Mouse (Mus musculus) spleen, postnatal 14 days (tissue): ENCODE results near the gene Gm20425.

ENCODE experiments used
- DNase-seq, 2 experiments: peaks; one replicate each; pipeline ENCODE4 v3.0.0; 2021 to 2022; ENCODE audit warnings: low spot score in 2 of 2

Gm20425 gene

DNA sequence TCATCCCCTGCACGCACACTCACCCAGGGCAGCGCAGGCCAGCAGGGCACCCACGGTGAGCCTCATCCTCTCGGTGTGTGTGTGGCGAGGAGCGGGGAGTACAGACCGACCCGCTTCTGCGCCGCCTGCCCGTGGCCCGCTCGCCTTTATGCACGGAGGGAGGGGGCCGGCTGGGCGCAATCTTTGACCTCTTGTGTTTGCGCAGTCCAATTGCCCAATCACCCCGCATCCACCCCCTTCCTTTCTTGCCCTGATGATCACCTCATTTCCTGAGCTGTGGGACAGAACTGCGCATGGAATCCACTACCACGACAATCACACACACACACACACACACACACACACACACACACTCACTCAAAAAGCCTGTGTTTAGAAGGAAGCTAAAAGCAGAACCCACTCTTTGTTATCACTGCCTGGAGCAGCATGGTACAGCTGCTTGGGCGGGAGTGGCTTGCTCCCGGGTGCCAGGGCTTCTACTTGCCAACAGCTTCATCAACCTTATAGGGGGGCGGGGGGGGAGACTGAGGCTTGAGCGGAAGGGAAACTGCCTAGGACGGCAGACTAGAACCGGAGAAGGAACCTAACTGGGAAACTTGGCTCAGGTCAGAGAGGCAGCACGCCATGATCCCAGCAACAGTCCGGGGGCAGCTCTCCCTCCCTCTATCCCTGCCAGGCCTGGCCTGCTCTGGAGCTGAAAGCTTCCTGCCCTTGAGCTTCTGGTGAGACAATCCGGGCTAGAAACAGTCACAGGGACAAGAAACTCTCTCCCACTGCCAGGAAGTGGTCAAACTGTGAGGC, at the start of gene Gm20425, which contains the start of gene Trf:
Gene Gm20425, minus strand, starts transcription at position 157 of the 801 bp plus-strand sequence.
Gene Trf, minus strand, starts transcription at position 294 of the 801 bp plus-strand sequence.
- DNase-seq = no peak

DNA sequence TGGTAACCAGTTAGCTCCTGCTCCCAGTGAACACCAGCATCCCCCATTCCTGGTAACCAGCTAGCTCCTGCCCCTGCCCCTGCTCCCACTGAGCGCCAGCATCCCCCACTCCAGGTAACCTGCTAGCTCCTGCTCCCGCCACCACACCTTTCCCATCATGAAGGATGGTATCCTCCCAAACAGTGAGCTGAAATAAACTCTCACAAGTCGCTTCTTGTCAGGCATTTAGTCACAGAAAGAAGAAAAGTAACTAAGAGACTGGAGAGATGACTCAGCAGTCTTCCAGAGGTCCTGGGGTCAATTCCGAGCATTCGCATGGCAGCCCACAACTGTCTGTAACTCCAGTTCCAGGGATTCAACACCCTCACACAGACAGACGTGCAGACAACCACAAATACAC, 46.8 kb upstream of the Gm20425 start:
- DNase-seq = no peak

DNA sequence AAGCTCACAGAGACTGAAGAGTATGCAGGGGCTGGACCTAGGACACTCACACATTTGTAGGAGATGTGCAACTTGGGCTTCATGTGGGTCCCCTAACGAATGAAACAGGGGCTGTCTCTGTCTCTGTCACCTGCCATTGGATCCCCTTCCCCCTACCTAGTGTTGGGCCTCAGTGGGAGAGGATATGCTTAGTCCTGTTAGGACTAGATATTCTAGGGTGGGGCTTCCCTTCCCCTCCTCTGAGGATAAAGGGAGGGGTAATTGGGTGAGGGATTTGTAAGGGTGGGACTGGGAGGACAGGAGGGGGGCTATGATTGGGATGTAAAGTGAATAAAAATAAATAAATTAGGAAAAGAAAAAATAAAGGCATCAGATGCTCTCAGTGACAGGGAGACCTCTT, 45.6 kb upstream of the Gm20425 start:
- no peak for DNase-seq

DNA sequence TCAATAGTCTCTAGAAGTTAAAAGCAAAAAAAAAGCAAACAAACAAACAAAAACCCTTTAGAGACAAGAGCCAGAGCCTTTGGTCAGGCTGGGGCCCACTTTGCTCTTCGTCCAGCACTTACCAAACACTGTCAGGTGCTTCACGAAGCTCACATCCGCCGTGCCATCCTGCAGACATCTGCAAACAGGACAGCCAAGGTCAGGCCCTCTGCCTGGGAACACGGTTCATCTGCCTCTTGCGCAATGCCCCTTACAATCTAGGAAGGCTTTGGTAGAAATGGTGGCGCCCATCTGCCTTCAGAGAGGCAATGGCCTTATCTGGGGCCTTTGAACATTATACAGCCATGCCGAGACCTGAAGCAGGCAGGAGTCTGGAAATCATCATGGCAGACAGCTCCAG, 44.7 kb upstream of the Gm20425 start:
- no peak for DNase-seq

DNA sequence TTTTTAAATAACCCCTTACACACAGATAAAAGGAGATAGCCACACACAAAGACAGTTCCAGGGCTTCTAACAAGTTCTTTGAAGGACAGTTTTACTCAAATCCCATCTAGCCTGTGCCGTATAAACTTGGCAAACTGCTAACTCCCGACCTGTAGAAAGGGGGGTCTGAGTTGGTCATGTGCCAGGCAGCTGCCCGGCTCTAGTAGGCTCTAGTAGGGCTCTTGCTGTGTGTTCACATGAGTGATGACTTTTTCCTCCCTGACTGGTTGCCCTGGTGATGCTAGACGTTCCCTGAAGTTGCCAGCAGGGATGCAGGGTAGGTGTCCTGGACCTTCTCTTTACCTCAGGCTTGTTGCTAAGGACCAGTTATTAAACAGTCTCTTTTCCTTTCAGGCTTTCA, 41.0 kb upstream of the Gm20425 start:
- no peak for DNase-seq

DNA sequence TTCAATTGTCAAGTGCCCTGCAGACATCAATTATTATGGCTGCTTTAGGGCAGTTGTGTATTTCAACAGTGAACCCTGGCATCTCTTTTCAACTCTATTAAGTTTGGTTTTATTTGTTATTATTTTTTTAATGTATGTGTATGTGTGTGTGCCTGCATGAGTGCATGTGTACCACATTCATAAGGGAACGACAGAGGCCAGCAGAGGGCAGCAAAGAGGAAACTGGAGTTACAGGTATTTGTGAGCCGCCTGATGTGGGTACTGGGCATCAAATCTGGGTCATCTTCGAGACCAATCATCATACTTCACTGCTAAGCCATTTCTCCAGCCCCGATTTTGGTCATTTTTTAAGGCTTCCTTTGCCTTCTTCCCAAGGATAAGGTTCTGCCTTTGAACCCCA, 35.7 kb upstream of the Gm20425 start:
- DNase-seq = no peak

DNA sequence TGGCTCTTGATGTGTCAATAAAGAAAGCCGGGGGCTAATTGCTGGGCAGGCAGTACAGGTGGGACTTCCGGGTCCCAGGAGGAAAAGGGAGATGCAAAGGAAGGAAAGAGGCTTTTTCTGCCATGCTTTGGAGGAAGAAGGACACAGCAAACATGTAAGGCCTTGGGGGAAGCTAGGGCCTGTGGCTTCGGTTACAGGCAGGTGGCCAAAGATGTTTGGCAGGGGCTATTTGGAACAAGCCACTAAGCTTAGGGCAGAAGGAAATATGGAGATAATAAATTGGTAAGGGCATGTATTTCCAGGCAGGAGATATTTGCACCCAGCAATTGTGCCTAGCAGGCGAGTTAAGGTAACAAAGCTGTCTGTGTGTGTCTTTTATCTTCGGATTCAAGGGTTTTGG, 22.8 kb upstream of the Gm20425 start:
- no peak for DNase-seq

DNA sequence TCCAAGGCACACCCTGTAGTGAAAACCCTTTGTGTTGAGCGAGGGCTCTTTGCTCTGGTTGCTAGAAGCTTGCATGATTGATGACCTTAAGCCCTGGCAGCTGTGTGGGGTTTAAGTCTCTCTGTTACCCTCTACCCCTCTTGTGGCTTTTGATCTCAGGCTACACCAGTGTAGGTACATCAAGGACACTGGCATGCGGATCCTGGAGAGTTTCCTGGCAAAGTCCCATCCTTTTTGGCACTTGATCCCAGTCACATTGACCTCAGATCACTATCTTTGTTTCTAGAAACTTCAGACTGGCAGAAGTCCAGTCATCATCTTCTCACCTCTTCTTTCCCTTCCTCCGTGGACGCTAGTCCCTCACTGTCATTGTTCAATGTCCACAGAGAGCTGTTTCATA, 18.5 kb upstream of the Gm20425 start:
- DNase-seq = no peak

DNA sequence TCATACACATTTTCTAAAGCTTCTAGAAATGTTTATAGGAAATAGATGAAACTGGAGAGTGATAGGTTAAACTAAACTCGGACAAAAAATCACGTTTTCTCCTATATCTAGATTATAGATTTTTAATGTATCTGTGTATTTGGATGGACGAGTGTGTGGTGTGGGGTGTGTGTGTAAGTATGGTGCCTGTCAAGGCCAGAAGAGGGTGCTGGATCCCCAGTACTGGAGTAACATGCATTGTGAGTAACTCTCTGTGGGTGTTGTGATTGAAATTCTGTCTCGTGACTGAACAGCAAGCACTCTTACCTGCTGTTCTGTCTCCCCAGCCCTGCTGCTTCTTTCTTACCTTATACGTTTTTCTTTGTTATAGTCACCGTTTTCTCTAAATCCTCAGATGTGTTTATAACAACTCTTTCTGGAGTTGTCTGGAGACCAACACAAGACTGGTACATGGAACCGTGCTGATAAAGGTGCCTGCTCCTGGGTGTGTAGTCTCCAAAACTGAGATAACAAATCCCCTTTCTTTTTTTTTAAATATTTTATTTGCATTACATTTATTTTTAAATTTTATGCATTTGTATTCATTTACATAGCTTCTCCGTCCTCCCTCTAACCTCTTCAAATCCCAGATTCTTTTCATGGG, 16.5 kb upstream of the Gm20425 start:
- no peak for DNase-seq

DNA sequence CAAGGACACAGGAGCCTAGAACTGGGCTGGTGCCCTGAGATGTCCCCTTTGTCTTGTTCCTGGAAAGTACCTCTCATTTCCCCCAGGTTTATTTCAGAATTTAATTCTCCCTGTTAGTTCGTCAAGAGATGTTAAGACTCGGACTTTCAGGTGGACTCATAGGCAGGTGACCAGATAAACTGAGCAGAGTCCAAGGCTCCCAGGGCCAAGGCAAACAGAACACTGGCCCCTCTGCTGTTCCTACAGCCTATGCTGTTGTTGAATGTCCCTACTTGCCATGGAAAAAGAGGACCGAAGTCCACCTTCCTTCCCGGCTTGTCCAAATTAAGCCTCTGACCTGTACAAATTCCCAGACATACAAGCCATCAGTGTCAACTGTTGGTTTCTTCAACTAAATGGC, 13.5 kb upstream of the Gm20425 start:
- DNase-seq = no peak

DNA sequence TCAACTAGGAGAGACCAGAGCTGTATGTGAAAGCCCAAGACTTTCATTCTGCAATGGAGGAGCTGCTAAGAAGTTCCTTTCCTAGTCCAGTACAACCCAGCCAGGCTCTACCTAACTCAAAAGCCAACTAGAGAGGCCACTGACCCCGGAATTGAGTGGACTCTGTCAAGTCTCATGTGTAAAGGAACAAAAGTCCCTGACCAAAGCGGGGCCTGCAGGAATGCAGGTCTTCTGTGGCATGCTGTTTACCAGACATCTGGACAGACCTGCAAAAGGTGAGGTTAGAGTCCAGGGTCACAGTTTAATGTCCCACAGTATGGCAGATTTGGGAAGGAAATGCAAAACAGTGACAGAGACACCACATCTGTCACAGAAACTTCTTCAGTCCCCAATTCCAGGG, 11.1 kb upstream of the Gm20425 start:
- DNase-seq = no peak

DNA sequence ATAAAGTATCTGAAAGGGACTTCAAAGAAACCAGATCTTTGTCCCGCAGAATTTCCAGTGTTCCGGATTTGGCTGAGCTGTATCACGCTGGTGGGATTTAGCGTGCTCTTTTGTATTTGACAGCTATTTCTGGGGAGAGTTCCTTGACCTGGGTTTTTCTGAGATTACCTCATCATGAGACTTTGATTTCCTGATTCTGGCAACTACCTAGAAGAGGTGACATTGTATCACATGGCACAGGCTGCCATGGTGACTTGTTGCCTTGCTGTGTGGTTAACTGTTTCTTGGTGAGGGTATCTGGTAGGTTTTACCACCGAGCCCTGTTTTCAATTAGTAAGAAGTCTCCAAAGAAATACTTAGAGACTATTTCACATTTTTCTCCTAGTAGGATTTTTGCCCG, 9.4 kb upstream of the Gm20425 start:
- no peak for DNase-seq

DNA sequence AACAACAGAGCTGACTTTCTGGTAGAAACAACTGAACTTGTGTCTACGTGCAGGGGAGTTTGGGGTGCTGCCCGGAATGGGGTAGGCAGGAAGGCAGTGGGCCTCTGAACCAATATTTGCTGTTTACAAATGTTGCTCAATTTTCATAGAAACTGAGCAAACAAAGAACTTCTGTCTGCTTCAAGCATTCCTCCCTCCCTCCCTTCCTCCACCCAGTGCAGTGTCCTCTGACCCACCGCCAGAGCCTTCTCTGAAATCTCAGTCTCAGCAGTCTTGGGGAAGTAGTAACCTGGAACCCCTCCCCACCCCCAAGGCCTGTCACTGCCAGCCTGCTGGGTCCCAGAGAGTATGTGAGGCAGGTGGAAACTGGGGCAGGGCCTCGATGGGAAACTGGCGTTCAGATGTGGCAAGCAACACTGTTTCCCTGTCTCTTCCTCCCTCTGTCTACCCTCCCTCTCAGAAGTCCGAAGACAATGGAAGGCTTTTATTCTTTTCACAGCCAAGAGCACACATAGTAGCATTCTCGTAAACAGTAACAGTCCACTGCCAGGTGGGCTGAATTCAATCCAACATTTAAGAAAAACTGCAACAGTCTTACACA, 4.6 kb upstream of the Gm20425 start:
- DNase-seq = no peak

DNA sequence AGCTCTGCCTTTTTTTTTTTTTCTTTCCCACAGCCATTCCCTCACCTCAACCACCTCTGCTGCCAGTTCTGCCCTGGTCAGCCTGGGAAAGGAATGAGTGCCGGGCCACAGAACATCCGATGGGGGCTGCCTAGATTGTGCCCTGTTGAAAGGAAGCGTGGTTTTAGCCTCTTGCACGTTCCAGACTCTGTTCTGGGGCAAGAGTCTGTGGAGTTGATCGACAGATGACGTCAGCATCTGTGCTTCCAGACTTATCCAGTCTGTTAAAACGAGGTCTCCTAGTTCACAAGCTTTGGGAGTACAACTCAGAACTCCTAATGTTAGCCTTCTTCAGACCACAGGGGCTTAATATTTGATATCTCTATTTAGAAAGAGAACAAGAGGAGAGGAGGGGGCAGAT, 4.0 kb upstream of the Gm20425 start:
- DNase-seq = no peak

DNA sequence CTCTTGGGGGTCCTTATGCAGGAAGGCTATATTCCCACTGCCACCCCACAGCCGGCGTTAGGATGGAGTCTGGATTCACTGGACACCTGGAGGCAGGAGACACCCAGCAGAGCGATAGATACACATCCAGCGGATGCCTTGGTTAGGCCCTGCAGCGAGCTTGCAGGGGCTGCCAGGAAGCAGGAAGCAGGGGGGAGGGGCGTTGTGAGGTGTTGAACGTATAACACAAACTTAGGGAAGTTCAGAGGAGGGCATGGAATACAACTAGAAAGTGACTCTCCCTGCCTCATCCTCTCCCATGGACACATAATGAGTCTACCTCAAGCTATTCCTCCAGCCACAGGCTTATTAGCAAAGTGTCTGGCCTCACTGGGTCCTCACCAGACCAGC, 2.9 kb upstream of the Gm20425 start:
- no peak for DNase-seq

DNA sequence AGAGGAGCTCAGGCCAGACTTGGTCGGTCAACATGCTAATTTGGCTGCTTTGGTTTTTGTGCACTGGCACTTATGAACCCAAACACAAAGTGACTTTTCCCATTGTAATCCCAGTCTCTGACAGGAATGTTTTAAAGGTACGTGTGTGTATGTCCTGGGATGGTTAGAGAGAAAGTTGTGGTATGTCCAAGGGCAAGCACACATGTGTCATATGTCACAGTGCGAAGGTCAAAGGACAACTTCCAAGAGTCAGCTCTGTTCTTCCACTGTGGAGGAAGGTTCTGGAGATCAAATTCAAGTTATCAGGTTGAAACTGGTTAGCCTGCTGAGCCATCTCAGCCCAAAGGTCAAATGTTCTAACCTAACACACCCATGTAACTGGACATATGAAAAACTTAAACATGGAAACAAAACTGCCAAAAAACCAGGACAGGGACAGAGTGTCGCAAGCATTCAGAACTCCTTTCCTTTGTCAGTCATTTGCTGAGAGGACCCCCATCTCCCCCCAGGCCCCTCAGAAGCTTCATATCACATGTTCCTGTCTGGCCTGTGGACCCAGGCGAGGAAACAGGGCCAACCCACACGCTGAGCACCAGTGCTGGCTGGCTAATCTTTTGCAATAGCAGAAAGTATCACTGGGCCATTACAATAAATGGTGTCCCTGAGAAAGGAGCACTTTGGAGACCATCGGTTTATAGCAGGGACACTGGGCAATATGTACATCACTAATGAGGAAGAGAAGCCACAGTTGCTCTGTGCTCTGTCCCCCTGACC, 2.3 kb upstream of the Gm20425 start:
- DNase-seq = no peak

DNA sequence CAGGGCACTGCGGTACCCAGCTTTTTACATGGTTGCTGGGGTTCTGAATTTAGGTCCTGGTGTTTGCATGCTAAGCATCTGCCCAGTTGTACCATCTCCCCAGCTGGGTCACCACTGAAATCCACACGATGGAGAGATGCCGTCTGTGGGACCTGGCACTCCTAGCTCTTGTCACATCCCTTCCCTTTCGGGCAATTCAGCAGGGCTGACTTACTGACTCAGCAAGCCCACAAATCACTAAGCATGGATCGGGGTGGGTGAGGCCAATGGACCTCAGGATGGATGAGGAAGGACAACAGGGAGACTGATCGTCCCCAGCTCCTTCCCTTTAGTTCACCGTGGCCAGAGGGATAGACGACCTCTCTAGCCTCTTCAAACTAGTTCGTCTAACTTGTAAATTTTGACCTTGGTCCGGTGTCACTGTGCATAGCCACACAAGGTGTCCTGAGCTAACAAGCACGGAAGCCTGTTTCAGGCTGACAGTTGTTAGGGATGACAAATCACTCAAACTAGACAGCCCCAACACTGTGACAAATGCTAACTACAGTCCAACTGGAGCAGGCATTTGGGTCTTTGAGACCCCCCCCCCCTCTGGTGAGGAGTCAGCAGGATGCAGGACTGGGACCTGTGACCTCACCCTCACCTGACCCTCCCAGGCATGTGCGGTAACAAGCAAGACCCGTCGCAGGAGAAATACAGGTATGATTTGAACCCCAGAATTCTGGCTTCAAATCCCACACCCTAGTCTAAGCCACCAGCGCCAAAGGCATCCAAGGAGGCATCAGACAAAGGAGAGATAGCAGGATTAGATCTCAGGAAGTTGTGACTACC, 855 bp downstream of the Gm20425 start:
- no peak for DNase-seq

DNA sequence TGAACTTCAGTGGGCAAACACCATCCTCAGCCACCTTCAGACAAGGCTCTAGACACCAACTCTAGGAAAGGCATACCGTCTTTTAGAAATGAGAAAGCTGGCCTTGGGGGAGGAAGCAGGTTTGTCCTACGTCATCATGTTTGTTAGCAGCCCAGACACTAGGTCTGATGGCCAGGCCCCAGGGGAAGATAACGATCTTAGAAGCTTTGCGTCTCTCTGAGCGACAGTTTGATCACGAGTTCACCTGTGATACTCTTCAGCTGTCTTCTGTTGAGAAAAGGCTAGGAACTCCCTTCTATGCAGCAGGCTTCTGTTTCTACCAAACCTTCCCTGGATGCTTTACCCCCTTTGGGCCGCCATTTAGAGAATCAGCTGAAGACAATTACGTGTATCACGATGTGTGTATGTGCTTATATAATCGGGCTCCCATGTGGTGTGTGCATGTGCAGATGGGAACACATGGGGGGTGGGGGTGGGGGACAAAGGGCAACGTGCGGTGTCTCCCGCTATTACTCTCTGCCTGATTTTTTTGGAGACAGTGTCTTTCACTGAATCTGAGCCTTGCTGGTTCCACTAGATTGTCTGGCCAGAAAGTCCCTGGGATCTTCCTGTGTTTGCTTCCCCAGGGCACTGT, 1.6 kb downstream of the Gm20425 start:
- no peak for DNase-seq

DNA sequence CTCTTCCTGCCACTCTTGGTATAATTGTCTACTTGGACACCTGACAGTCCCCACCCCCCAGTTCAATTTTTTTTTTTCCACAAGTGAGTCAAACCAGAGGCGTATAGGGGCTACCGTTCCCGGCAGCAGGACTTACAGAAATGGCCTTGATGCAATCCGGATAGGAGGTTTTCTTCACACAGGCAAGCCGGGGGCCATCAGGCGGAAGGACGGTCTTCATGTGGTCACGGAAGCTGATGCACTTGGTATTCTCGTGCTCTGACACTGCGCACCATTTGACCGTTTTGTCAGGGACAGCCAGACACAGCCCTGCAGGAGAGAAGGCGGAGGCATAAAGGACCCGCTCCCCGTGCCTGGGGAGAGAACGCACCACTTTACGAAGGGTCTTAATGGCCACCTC, 2.3 kb downstream of the Gm20425 start:
- DNase-seq = no peak

DNA sequence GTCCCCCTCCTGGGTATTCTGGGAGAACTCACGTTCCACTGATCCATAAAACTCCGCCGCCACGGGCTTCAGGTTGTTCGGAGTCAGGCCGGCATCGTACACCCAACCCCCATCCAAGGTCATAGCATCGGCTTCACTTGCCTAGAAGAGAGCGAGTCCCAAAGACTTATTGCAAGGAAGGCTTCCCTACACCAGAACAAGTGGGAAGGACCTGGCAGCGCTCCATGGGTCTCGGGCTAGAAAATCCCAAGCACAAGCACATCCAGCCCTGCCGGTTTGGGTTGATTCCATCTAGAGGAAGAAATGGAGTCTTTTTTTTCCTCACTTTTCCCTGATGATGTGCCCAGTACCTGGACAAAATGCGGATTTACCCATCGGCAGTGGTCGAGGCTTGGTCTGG, 3.3 kb downstream of the Gm20425 start:
- no peak for DNase-seq

DNA sequence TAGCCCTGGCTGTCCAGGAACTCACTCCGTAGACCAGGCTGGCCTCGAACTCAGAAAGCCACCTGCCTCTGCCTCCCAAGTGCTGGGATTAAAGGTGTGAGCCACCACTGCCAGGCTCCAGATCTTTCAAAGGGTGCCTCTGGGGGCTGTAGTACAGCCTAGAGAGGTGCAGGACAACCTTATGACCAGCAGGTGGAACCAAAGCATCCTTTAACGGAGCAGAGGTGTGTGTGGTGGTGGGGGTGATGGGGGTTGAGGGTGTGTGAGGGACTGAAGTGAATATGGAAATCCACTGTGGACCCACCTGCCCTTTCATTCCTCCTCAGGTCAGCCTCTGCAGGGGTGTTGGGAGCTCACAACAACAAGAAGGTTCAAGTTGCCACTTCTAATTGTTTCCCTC, 4.6 kb downstream of the Gm20425 start:
- peak in 1 of 2 experiments; percentile 29 for DNase-seq
